Mouse (Mus musculus) 416B (cell line): ENCODE results near the gene Camk2d.

Experiments
- DNase-seq: peaks from one replicate; pipeline ENCODE4 v3.0.0; 2011; ENCODE audit warnings: low read depth

The Camk2d gene

DNA sequence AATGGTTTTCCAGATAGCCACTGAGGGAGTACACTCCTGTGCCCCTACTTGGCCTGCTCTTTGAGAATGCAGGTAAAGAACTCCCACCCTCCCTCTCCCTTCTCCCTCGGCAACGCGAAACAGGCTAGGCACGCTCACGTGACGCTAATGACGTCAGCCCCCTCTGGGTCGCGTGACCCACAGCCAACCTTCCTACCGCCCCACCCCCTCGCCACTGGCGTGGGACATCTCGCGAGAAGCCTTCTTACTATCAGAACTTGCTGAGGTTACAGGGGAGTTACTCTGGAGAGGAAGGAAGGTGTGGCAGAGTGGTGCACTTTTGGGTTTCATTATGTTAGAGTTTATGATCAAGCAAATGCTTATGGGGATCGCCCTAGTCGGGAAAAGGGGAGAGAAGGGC is at the start of gene Camk2d:
TSS of gene Camk2d (plus strand) at position 217 of the 400 bp plus-strand sequence.
- DNase-seq, result no peak

DNA sequence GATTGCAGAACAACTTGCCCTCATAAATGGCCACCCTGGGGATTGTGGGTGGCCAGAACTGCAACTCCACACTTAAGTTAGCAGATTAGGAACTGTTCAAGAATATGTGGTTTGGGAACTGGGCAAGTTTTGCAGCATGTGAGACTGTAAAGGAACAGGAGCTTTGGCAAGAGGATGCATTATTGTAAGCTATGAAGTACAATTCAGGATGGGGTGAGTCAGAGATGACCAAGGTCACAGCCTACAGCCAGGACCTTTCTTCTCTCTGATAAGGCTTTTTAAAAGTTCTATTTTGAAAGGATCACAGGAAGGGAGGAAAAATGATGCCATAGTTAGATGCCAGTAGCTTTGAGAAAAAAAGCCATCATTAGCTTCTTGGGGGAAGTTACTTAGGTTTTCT is 48.2 kb upstream of the Camk2d start:
- peak; percentile 25 for DNase-seq

DNA sequence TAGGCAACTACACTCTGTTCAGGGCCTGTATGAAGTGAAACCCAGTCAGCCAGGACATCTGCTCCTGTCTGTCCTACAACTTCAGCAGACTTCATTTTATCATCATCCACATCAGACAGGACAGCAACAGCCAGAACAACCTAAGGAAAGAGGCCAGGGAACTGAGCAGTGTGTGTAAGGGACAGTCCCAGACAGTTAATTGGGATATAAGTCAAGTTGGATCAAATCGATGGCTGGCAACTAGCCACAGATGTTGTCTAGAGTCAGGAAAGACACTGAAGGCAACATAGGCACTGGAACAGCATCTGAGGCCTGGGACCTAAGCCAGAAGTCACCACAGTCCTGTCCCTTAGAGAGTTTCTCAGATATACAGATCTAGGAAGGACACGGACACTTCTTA is 32.5 kb upstream of the Camk2d start:
- DNase-seq, result no peak

DNA sequence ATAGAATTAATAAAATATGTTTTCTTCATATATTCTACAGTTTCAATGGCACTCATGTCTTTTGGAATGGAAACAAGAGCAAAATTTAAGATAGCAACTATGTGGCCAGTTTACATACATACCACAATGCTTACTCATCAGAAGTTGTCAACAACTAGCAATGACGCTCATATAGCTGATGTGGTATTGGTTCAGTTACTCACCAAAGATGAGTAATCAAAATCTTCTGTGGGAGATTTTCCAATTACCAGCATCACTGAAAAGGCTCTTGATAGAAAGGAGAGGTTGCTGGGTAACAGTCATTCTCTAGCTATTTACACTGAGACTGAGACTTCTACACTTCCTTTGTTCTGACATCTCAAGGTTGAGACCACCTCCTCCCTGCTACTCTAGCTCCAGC is 25.5 kb upstream of the Camk2d start:
- DNase-seq, result peak; percentile 5

DNA sequence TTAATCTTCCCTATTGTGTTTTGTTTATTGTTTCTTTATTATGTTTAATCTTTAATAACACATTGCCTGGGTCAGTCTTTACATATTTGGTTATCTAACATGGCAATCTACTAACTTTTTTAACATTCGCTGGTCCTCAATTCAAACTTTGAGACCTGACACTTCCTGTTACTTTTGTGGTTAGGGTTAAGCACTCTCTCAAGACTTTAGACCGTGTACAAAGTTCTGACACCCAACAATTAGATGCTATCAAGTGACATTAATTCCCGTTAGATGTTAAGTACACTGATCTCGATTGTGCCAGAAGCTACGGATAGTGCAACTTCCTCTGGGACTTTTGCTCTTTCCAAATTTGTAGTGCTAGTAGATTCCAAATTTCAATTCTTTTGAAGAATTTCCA is 23.2 kb upstream of the Camk2d start:
- no peak for DNase-seq

DNA sequence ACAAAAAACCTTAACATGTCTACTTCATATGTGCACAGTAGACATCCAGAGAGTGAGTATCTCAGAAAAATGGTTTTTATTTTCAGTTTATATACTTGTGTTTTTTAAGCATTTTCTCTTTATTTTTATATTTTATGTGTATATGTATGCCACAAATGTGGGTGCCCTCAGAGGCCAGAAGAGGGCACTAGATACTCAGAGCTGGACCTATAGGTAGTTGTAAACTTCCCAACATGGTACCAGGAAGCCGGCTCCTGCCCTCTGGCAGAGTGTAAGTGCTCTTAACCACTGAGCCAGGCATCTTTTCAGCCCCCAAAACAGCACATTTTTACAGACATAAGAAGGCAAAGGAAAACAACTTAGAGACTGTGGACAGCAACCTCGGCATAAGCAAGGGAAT is 20.2 kb upstream of the Camk2d start:
- peak; percentile 19 for DNase-seq

DNA sequence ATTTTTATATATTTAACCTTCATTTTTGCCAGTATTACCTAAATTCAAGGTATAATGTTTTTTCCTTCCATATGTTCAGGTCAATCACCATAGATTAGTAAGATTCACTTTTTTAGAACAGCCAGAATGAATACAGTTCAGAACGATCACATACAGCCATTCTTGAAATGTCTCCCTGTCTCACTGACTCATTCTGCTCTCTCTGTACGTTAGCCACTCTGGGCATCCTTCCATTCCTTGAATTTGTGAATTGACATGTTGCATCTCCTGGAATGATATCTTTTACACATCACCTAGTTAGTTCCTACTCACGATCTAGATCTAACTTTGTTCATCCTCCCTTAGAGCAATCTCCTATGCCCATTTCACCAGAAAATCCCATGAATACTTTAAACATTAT is 10.0 kb upstream of the Camk2d start:
- DNase-seq, result no peak

DNA sequence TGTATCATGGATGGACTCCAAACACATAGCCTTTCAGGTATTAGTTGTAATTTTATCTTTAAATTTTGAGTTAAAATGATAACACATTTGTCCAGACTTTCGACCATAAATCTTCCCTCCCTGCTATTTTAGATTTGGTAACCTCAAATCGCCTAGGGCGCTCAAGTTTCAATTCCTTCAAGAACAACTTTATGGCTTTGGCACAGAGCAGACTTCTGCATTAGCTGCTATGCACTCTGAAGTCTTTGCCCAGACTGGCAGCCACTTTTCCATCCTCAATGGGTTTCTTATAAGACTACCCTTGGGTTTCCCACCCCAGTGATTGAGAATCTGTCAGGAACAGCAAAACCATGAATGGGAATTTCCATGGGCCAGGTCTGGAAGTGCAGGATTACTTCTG is 8.6 kb upstream of the Camk2d start:
- DNase-seq, result no peak

DNA sequence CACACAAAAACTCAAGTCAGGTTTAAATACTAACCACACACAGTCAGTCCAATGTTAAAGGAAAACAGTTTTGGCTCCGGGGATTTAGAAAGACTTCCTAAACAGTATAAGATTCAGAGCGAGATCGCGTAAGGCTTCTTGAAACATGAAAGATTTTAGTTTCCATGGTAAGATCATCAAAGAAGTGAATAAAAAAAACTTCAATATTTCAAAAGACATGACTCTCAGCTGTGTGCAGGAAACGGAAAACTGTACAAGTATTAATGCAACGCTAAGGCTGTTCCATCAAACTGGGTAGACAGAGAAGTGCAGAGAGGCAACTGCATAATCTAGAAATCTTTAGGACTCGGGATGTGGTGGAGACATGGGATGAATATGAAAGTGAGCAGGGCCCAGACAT is 6.5 kb upstream of the Camk2d start:
- DNase-seq, result no peak

DNA sequence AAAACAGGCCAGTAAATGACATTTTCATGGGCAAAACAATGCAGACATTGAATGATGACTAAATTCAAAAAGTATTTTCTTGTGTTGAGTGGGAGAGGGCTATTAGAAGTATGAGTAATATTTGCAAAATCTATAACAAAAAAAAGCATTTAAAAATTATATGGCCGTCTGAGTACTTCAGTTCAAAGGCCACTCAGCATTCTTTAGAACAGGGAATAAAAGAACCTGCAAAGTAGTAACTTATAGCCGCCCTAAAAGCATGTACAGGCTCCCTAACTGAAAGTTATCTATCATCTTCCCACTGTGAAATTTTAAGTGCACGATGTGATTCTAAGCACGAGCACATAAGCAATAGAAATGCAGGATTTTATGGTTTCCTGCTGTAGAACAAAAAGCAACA is 646 bp upstream of the Camk2d start:
- DNase-seq, result no peak

DNA sequence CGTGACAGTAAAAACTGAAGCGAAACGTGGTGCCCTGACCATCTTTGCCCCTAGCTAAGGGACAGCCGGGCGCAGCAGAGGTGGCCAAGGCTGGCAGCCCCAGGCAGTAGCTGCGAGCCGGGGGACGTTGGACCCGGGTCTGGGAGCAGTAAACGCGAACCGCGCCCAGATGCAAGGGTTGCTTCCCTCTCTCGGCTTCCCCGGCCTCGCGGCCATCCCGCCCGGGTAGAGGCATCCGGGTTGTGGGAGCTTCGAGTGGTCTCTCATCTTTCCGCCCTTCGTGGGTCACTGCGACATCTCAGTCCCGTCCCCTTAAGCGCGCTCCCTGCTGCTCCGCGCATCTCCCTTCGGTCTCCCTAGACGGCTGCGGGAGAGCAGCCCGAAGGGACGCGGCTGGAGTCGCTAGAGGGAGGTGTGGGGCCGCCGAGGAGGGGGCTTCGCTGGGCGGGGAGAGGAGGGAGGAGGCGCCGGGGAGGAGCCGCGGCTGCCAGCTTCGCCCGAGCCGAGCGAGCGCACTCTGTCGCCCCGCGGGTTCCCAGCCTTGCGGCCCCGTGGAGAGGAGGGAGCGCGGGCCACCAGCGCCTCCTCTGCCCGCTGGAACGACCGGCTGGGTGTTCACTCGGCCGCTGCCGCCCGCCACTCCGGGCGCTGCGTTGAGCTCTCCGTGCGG is 524 bp downstream of the Camk2d start:
- no peak for DNase-seq

DNA sequence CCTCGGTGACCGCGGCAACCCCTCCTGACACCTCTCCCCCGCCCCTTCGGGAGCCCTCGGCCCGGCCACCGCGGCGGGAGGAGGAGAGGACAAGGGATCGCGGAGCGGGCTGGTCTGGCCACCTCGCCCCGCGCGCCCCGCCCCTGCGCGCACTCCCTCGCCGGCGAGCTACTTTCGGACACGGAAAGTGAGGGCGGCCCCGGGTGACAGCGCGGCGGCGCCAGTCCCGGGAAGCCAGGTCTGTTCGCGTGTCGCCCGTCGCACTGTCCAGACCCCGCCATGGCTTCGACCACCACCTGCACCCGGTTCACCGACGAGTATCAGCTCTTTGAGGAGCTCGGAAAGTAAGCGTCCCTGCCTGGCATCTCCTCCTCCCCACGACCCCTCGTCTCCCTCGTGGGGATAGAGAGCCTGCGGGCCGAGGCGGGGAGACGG is 1.1 kb downstream of the Camk2d start:
- no peak for DNase-seq

DNA sequence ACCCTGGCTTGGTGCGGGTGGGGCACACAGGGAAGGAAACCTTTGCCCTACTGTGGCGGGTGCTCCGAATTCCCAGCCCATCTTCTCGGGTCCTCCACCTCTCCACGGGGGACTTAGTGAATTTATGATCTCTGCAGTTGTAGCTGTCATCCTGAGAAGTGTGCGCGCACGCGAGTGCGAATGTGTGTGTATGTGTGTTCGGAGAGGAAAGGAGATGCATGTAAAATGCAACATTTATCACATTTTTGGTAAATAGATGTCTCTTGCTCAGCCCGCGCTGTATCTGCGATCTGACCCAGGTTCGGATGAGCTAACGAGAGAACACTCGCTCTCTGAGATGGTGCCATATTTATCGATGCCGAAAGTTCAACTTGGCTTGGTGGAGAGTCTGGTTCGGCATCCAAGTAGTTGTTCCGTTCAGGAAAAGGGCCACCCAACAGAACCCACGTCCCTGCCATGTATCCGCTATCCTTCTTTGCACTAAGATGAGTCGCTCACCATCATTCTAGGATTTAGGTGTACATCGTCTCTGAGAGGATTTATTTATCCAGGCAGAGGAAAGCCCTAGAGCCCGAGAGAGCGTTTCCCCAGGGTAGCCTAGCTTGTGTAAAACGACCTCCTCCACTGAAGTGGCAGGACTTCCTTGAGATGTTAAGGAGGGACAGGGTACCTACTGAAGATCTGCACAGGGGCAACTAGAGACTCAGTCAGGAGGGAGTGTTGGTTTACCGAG is 1.7 kb downstream of the Camk2d start:
- DNase-seq, result no peak

DNA sequence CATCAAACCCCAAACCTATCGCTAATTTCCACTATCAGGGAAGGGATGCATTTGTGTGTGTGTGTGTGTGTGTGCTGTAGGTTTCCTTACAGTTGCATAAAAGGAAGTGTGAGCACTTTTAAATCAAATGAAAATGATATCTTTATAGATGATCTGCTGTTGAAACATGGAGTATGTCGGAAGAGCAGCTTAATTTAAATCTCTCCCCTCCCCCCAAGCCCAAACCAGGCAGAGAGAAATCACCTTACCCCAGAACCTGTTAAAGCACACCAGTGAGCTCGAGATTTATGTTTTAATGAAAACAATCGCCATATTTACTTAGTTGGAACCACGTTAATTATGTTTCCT is 2.2 kb downstream of the Camk2d start:
- no peak for DNase-seq

DNA sequence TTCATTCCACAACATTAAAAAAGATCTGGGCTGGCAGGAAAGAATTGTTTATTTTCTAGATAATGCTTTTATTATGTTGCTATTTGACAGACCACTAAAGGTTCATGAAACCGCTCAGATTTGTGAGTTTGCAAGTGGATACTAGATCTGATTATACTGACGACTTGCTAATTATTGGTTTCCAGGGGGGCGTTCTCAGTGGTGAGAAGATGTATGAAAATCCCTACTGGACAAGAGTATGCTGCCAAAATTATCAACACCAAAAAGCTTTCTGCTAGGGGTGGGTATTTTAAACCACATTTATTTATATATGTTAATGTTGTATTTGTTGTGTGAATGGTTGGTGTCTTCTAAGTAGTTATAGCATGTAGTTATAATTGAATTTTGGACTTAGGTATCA is 2.8 kb downstream of the Camk2d start:
- DNase-seq, result no peak

DNA sequence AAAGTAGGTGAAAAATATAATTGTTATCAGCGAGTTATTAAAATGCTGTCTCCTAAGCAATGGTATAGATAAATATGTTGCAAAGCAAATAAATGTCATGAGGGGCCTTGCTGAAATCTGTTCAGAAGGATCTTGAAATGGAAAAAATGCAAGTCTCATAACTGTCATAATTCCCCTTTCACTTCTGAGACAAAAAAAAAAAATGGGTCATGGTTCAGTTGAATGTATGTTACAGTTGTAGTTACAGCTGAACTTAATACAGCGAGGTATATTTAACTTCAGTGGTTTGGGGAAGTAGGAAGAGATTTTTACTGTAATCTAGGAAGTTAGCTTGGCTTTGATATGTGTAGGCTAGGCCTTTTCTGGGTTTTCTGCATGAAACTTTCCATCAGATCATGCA is 3.2 kb downstream of the Camk2d start:
- DNase-seq, result no peak

DNA sequence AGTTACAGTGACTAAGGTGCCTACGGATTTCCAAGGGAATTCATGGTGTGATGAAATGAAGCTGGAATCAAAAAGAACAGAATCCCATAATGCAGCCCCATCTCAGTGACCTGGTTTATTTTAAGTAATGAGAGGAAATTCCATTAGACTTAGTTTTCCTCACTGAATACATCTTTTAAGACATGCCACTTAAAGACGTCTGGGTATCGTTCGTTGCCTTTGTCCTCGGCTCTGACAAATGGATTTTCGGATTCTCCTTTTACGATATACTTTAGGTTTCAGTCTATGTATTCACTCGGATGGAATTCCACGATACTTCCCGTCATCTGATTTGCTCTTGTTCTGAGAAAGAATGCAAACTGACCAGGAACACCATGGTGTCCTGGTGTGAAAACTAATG is 3.8 kb downstream of the Camk2d start:
- DNase-seq, result no peak

DNA sequence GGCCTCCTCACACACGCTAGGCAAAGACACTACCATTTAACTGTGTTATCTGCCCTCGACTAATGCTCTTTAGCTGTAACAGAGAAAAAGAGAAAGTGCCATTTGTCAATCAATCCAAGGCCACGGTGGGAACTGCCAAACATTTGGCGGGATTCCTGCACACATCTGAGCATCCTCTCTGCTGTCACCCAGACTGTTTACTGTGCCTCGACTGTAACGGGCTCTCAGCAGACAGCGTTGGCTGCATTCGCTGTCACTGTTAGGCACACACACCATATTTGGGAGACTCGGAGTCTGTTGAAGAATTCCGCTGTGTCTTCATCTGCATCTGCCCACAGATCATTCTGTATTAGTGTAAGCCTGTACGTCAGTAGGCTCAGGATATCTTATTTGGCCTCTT is 6.7 kb downstream of the Camk2d start:
- DNase-seq, result no peak

DNA sequence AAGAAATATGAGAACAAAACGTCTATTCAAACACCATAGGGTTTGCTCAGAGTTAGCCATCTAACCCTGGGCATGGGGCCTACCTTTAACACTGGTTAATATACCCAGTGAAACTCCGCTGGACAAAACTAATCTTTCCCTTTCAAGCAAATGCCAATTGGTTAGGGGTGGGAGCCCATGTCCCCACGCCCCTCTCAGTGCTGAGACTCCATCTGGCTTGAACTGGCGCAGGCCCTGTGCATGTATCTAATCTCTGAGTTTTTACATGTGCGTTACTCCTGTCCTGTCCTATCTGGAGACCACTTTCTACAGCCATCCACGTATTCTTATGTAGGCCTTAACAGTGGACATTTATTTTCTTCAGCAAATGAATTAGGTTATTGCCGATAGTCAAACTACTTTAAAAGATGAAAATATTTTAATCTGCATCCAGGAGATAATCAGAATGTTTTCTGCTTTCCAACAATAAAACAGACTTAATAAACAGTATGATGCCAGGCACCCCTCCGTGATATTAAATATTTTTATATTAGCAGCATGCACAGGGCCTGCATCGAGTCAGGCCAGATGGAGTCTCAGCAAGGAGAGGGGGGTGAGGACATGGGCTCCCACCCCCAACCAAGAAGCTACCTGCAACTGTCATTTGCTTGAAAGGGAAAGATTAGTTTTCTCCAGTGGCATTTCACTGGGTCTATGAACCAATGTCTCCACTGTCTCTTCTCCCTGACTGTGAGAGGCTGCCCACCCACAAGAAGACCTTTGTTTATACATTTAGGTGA is 8.7 kb downstream of the Camk2d start:
- no peak for DNase-seq

DNA sequence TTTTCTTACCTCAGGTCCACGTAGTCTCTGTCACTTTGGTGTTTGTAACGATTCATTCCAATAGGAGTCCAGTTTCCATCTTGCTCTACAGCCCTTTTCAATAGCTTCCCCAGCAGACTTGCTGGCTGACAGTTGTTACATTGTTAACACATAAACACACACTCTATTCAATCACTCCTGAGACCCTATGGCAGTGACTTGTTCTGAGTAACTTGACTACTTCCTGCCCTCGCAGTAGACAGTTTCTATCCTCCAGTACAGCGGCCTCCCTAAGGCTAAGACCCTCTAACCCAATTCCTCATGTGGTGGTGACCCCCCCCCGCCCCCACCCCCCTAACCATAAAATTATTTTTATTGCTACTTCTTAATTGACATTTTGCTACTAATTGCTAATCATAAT is 13.2 kb downstream of the Camk2d start:
- no peak for DNase-seq

DNA sequence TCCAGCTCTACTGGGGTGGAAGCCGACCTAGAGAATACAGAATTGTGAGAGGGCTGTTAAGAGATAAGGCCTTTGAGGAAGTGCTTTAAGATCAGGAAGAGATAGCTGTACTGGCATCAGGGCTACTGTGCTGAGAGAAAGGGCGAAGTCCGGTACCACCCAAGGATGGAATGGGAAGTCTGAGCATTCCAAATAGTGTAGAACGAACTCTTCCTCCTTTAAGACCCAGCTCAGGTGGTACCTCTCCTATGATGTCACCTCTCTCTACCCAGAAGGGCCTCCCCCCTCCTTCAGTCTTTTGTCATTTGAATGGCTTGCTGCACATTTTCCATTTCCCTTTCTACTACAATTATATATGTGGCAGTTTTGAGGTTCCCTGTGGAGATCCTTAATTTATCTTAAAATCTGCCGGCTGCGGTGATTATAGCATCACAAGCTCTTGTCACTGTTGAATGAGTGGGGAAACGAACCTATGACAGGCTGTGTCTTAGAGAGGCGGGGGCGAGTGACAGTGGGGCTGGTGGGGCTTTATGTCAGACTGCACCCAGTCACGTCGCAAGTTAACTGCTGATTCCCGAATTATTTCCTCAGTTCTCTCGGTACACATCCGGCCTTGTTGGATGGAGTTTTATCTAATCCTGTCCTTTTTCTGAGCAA is 13.8 kb downstream of the Camk2d start:
- DNase-seq, result no peak

DNA sequence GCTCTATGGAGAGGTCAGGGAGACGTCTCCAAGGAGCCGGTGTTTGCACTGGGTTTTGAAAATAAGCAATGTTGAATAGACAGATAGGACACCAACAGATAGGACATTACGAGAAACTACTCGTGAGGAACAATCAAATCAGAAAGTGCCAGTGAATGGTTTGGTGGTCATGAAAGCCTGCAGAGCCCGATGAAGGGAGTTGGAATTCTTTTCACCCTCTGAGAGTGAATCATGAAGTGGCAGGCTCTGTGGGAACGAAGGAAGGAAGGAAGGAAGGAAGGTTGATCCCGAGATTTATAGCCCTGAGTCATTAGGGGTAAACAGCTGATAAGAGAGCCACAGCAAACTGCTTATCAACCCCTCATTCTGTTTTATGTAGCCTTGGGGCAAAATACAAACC is 15.5 kb downstream of the Camk2d start:
- peak; percentile 25 for DNase-seq
